Mouse (Mus musculus): Measurements from ENCODE around the gene Draxin. TPM values are rescaled to one million over a fixed set of nuclear protein-coding genes. Genes with fewer than 3 reads are reported as not detected.
"Not testable (repeated sequence)": the region's sequence is repeated elsewhere in the genome, so short reads cannot be mapped to it uniquely, and the experiment has no call there.

Gene Draxin
- total and polyA plus RNA-seq, 3 experiments = 0.08 to 0.17 TPM; not detected in 1

GRCm38 (mm10) chr4:148050396-148050914, 80.0 kb downstream of the Draxin start:
- DNase-seq (ENCODE audit: low read depth, low spot score); H3K27me3 ChIP-seq (ENCODE audit: control insufficient read depth in 1 of 2, insufficient read depth in 2 of 2, low read length in 2 of 2); H3K27ac ChIP-seq (ENCODE audit: control insufficient read depth, low read depth, low read length); H3K9ac ChIP-seq (ENCODE audit: control insufficient read depth, low read depth, low read length, poor library complexity, severe bottlenecking); H3K4me3 ChIP-seq (ENCODE audit: control insufficient read depth in 1 of 2, insufficient read depth in 1 of 2, low read depth in 2 of 2, low read length in 2 of 2); H3K79me2 ChIP-seq (ENCODE audit: control insufficient read depth, insufficient read depth, low read length, poor library complexity); H3K9me3 ChIP-seq (replicated peaks; ENCODE audit: insufficient read depth, low read length): not testable (repeated sequence)
- H3K36me3 ChIP-seq (ENCODE audit: control insufficient read depth in 1 of 2, insufficient read depth in 2 of 2, low read length in 2 of 2) = peaks cover 0 to 15% of the 10 kb centered on the region in 2 experiments; a peak in 3 of 4 replicates
- peaks cover 10 to 12% of the 10 kb centered on the region in 2 experiments for H3K4me1 ChIP-seq (ENCODE audit: control insufficient read depth in 1 of 2, insufficient read depth in 2 of 2, low read length in 2 of 2)

Other genes starting within 250 kb of the Draxin start
- 16.0 and 19.0 TPM in 2 replicates for gene Mfn2, start 226.0 kb downstream of the Draxin start, total RNA-seq (2012; rRNA removed)
- gene Mfn2, start 226.0 kb downstream of the Draxin start, polyA plus RNA-seq (2012; ENCODE audit: insufficient read depth in 1 of 2, insufficient read length in 2 of 2, low read depth in 1 of 2, low replicate concordance in 2 of 2, missing spikeins in 1 of 2) = 10 to 100 TPM in 1 of 2 experiments, not detected in 1; 32.8 TPM
- 7.2 and 8.2 TPM in 2 replicates for gene Plod1, start 193.9 kb downstream of the Draxin start, total RNA-seq (2012; rRNA removed)
- 10 to 100 TPM in 1 of 2 experiments, not detected in 1; 20.8 TPM for gene Plod1, start 193.9 kb downstream of the Draxin start, polyA plus RNA-seq (2012; ENCODE audit: insufficient read depth in 1 of 2, insufficient read length in 2 of 2, low read depth in 1 of 2, low replicate concordance in 2 of 2, missing spikeins in 1 of 2)
- gene 2510039O18Rik, start 189.8 kb downstream of the Draxin start, total RNA-seq (2012; rRNA removed) = 41.3 and 48.3 TPM in 2 replicates
- gene 2510039O18Rik, start 189.8 kb downstream of the Draxin start, polyA plus RNA-seq (2012; ENCODE audit: insufficient read depth in 1 of 2, insufficient read length in 2 of 2, low read depth in 1 of 2, low replicate concordance in 2 of 2, missing spikeins in 1 of 2) = 10 to 100 TPM in 1 of 2 experiments, not detected in 1; 59.9 TPM
- not detected in 2 replicates for gene Nppb, start 144.9 kb downstream of the Draxin start, total RNA-seq (2012; rRNA removed)
- gene Nppb, start 144.9 kb downstream of the Draxin start, polyA plus RNA-seq (2012; ENCODE audit: insufficient read depth in 1 of 2, insufficient read length in 2 of 2, low read depth in 1 of 2, low replicate concordance in 2 of 2, missing spikeins in 1 of 2) = not detected
- gene Nppa, start 130.0 kb downstream of the Draxin start, total RNA-seq (2012; rRNA removed) = not detected in 2 replicates
- under 1 TPM in 1 of 2 experiments, not detected in 1; 0.26 TPM for gene Nppa, start 130.0 kb downstream of the Draxin start, polyA plus RNA-seq (2012; ENCODE audit: insufficient read depth in 1 of 2, insufficient read length in 2 of 2, low read depth in 1 of 2, low replicate concordance in 2 of 2, missing spikeins in 1 of 2)
- gene Clcn6, start 91.9 kb downstream of the Draxin start, total RNA-seq (2012; rRNA removed) = 5.8 and 8.2 TPM in 2 replicates
- 10 to 100 TPM in 1 of 2 experiments, not detected in 1; 17.5 TPM for gene Clcn6, start 91.9 kb downstream of the Draxin start, polyA plus RNA-seq (2012; ENCODE audit: insufficient read depth in 1 of 2, insufficient read length in 2 of 2, low read depth in 1 of 2, low replicate concordance in 2 of 2, missing spikeins in 1 of 2)
- gene Mthfr, start 91.6 kb downstream of the Draxin start, total RNA-seq (2012; rRNA removed) = 7.4 and 12.4 TPM in 2 replicates
- gene Mthfr, start 91.6 kb downstream of the Draxin start, polyA plus RNA-seq (2012; ENCODE audit: insufficient read depth in 1 of 2, insufficient read length in 2 of 2, low read depth in 1 of 2, low replicate concordance in 2 of 2, missing spikeins in 1 of 2) = 10 to 100 TPM in 1 of 2 experiments, not detected in 1; 15.5 TPM
- 5.0 and 6.4 TPM in 2 replicates for gene Agtrap, start 42.7 kb downstream of the Draxin start, total RNA-seq (2012; rRNA removed)
- 10 to 100 TPM in 1 of 2 experiments, not detected in 1; 16.0 TPM for gene Agtrap, start 42.7 kb downstream of the Draxin start, polyA plus RNA-seq (2012; ENCODE audit: insufficient read depth in 1 of 2, insufficient read length in 2 of 2, low read depth in 1 of 2, low replicate concordance in 2 of 2, missing spikeins in 1 of 2)
- 28.4 and 28.6 TPM in 2 replicates for gene Mad2l2, start 314 bp downstream of the Draxin start, total RNA-seq (2012; rRNA removed)
- gene Mad2l2, start 314 bp downstream of the Draxin start, polyA plus RNA-seq (2012; ENCODE audit: insufficient read depth in 1 of 2, insufficient read length in 2 of 2, low read depth in 1 of 2, low replicate concordance in 2 of 2, missing spikeins in 1 of 2) = 10 to 100 TPM in 1 of 2 experiments, not detected in 1; 44.8 TPM
- gene Fbxo6, start 21.4 kb upstream of the Draxin start, total RNA-seq (2012; rRNA removed) = 35.1 and 37.3 TPM in 2 replicates
- gene Fbxo6, start 21.4 kb upstream of the Draxin start, polyA plus RNA-seq (2012; ENCODE audit: insufficient read depth in 1 of 2, insufficient read length in 2 of 2, low read depth in 1 of 2, low replicate concordance in 2 of 2, missing spikeins in 1 of 2) = 10 to 100 TPM in 1 of 2 experiments, not detected in 1; 62.6 TPM
- 2.3 and 3.2 TPM in 2 replicates for gene Fbxo44, start 29.8 kb upstream of the Draxin start, total RNA-seq (2012; rRNA removed)
- 1 to 10 TPM in 1 of 2 experiments, not detected in 1; 6.2 TPM for gene Fbxo44, start 29.8 kb upstream of the Draxin start, polyA plus RNA-seq (2012; ENCODE audit: insufficient read depth in 1 of 2, insufficient read length in 2 of 2, low read depth in 1 of 2, low replicate concordance in 2 of 2, missing spikeins in 1 of 2)
- 0.35 and 0.46 TPM in 2 replicates for gene Fbxo2, start 29.9 kb upstream of the Draxin start, total RNA-seq (2012; rRNA removed)
- gene Fbxo2, start 29.9 kb upstream of the Draxin start, polyA plus RNA-seq (2012; ENCODE audit: insufficient read depth in 1 of 2, insufficient read length in 2 of 2, low read depth in 1 of 2, low replicate concordance in 2 of 2, missing spikeins in 1 of 2) = 1 to 10 TPM in 1 of 2 experiments, not detected in 1; 2.7 TPM
- gene Disp3, start 157.3 kb upstream of the Draxin start, total RNA-seq (2012; rRNA removed) = not detected in 2 replicates
- not detected for gene Disp3, start 157.3 kb upstream of the Draxin start, polyA plus RNA-seq (2012; ENCODE audit: insufficient read depth in 1 of 2, insufficient read length in 2 of 2, low read depth in 1 of 2, low replicate concordance in 2 of 2, missing spikeins in 1 of 2)